Mouse (Mus musculus) naive thymus-derived CD4-positive, alpha-beta T cell, adult 5 months (primary cell): ENCODE results near the gene Olfr611. TPM values are rescaled to one million over a fixed set of nuclear protein-coding genes. Genes with fewer than 3 reads are reported as not detected.

Source experiments
- polyA plus RNA-seq: library from polyadenylated mRNA; unstranded; fragments of 100-300 nt; shearing (Covaris generic); gene quantifications from one replicate; pipeline ENCODE4 v1.2.1, GENCODE M21; 2017

The Olfr611 gene
- not detected for polyA plus RNA-seq

DNA sequence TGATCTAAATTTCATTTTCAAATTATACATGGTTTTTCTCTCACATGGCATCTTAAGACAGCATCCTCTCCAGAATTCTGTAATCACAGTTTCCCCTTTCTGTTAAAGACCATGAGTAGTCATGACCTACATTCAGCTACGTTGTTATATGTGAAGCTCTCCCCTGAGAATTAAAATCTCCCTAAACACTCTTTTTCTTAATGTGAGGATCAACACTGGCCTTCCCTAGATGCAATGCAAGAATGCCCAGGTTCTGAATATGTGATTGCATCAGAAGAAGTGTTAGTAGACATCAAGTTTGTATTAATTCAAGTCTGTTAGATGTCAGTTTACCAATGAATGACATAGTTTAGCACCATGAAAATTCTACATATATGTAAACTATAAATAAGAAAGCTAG lies at the start of gene Olfr611:
Gene Olfr611, minus strand, starts transcription at position 101 of the 400 bp plus-strand sequence.

DNA sequence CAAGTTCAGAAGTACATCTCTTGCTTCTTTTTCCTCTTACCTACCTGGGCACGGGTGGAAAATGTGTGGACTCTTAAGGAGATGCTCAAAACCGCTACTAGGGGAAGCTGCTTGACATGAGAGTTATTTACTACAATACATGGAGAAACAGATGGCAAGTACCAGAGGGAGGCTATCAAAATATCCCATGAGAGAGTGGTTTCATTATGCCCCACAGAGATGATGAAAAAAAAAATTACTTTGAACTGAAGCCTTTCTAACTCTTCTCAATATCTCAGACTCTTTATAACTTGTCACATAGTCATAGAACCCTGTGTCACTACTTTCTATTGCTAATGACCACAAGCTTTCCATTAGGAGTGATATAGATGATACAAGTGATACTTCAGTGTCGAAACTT lies 48.4 kb upstream of the Olfr611 start, which contains the start of gene Olfr616:
Gene Olfr616, minus strand, starts transcription at position 101 of the 400 bp plus-strand sequence.

DNA sequence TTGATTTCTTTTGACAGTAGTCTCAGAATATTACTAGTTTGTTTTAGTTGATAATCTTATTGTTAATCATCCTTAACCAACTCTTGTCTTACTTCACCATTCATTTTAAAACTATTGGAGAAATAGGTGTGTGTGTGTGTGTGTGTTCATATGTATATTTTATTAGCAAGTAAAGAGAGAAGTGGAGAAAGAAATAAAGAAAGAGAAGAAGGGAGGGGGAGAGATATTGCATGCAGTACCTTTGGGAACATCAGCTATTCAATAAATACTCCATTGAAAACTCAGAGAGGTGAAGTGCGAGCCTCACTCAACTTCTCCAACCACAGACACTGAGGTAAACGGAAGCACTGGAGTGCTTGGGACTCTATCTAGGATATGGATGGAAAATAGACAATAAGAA lies 35.1 kb upstream of the Olfr611 start, which contains the start of gene Olfr615:
Gene Olfr615, plus strand, starts transcription at position 301 of the 400 bp plus-strand sequence.

DNA sequence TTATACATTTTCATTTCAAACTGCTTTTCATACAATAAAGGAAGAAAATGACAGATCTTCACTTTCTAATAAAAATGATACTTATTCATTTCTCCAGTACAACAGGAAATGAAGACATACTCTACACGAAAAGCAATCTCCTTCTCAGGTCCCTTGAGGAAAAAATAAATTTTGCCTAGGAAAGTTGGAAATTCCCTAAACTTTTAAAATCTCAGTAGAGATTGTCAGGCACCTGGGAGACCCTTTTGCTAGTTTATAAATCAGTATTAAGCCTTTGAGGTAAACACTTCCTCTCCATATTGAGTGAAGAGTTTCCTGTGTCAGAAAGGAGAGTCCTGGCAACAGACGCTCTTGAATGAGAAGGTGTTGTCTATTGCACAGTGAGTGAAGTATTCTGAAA lies 27.1 kb upstream of the Olfr611 start, which contains the start of gene Olfr613:
Gene Olfr613, plus strand, starts transcription at position 301 of the 400 bp plus-strand sequence.

DNA sequence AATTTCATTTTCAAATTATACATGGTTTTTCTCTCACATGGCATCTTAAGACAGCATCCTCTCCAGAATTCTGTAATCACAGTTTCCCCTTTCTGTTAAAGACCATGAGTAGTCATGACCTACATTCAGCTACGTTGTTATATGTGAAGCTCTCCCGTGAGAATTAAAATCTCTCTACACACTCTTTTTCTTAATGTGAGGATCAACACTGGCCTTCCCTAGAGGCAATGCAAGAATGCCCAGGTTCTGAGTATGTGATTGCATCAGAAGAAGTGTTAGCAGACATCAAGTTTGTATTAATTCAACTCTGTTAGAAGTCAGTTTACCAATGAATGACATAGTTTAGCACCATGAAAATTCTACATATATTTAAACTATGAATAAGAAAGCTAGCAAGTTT lies 22.0 kb upstream of the Olfr611 start, which contains the start of gene Olfr612:
Gene Olfr612, minus strand, starts transcription at position 101 of the 400 bp plus-strand sequence.

DNA sequence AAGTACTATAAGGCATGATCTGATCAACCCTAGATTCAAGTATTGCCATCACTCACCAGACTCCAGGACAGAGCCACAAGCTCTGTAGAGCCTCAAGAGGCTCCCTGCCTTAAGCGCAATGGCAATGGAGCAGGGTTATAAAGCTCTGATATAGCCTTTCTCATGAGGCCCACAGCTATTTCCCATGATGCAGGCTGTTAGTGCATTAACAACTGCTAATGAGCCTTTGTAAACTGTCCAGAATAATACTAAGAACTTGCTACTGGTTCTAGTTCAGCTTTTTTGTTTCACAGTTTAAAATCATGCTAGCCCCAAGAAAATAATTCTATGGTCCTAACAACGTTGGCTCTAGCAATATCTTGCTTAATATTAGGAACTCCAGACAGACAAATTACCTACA lies 8.6 kb downstream of the Olfr611 start, which contains the start of gene Olfr610:
Gene Olfr610, minus strand, starts transcription at position 101 of the 400 bp plus-strand sequence.

DNA sequence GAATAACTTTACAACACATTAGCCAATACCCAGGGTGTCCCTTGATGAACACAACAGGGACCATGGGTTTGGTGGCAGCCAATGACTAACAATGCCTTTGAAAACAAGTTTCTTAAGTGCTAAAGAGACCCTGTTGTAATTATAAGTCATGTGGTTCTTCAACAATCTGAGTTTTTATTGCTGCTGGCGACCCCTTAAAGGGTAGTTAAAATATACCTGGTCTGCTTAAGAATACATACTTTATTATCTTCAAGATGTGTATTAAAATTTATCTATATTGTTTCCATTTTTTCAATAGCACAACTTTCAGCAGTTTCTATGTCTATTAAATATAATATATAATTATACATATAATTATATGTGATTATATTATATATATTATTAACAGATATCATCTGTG lies 22.7 kb downstream of the Olfr611 start, which contains the start of gene Olfr609:
Gene Olfr609, minus strand, starts transcription at position 101 of the 400 bp plus-strand sequence.

DNA sequence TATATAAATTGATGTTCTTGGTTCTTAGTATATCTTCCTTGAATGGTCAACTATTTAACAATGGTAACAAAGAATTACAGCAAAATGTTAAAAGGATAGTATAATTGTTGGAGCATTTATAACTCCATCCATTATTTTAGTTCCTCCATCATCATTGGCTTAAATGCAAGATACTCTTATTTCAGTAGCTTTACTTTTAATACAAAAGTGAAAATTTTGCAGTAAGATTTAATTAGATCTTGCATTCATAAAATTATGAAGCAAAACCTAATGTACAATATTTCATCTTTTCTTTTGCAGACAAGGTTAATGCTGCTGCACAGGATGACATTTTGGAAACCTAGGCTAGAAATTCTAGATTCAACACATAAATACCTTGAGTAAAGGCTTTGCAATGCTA lies 51.1 kb downstream of the Olfr611 start, which contains the start of gene Olfr608:
Gene Olfr608, plus strand, starts transcription at position 301 of the 400 bp plus-strand sequence.

Other genes with a start within 250 kb of the Olfr611 start
- not detected for gene Olfr596, start 215.2 kb downstream of the Olfr611 start, polyA plus RNA-seq
- gene Olfr597, start 204.5 kb downstream of the Olfr611 start, polyA plus RNA-seq, result 0.25 TPM
- gene Olfr598, start 197.3 kb downstream of the Olfr611 start, polyA plus RNA-seq, result not detected
- not detected for gene Olfr599, start 184.9 kb downstream of the Olfr611 start, polyA plus RNA-seq
- gene Olfr600, start 171.2 kb downstream of the Olfr611 start, polyA plus RNA-seq, result not detected
- gene Olfr601, start 158.2 kb downstream of the Olfr611 start, polyA plus RNA-seq, result not detected
- gene Olfr603, start 134.7 kb downstream of the Olfr611 start, polyA plus RNA-seq, result not detected
- gene Usp17lc, start 105.8 kb downstream of the Olfr611 start, polyA plus RNA-seq, result not detected
- gene Olfr605, start 75.4 kb downstream of the Olfr611 start, polyA plus RNA-seq, result not detected
- gene Olfr606, start 71.8 kb downstream of the Olfr611 start, polyA plus RNA-seq, result not detected
- 0.20 TPM for gene Olfr607, start 56.7 kb downstream of the Olfr611 start, polyA plus RNA-seq
- not detected for gene Olfr608, start 51.0 kb downstream of the Olfr611 start, polyA plus RNA-seq
- not detected for gene Olfr609, start 22.8 kb downstream of the Olfr611 start, polyA plus RNA-seq
- gene Olfr610, start 8.7 kb downstream of the Olfr611 start, polyA plus RNA-seq, result not detected
- gene Olfr612, start 21.9 kb upstream of the Olfr611 start, polyA plus RNA-seq, result not detected
- gene Olfr613, start 27.2 kb upstream of the Olfr611 start, polyA plus RNA-seq, result 0.06 TPM
- gene Olfr615, start 35.2 kb upstream of the Olfr611 start, polyA plus RNA-seq, result not detected
- gene Olfr616, start 48.3 kb upstream of the Olfr611 start, polyA plus RNA-seq, result not detected
- gene Olfr617, start 52.2 kb upstream of the Olfr611 start, polyA plus RNA-seq, result not detected
- not detected for gene Olfr618, start 69.3 kb upstream of the Olfr611 start, polyA plus RNA-seq
- gene Olfr619, start 79.7 kb upstream of the Olfr611 start, polyA plus RNA-seq, result not detected
- 0.25 TPM for gene Olfr620, start 91.7 kb upstream of the Olfr611 start, polyA plus RNA-seq
- gene Olfr622, start 121.9 kb upstream of the Olfr611 start, polyA plus RNA-seq, result not detected
- not detected for gene Olfr623, start 142.9 kb upstream of the Olfr611 start, polyA plus RNA-seq
- gene Olfr624, start 150.3 kb upstream of the Olfr611 start, polyA plus RNA-seq, result 0.06 TPM
- not detected for gene Olfr625-ps1, start 161.9 kb upstream of the Olfr611 start, polyA plus RNA-seq
- gene Olfr243, start 193.8 kb upstream of the Olfr611 start, polyA plus RNA-seq, result not detected
- not detected for gene Olfr628, start 209.5 kb upstream of the Olfr611 start, polyA plus RNA-seq
- not detected for gene Olfr629, start 224.1 kb upstream of the Olfr611 start, polyA plus RNA-seq
- not detected for gene Olfr630, start 236.5 kb upstream of the Olfr611 start, polyA plus RNA-seq